Mouse (Mus musculus): ENCODE data around the gene Gtsf1.
"Not testable (repeated sequence)": the region's sequence is repeated elsewhere in the genome, so short reads cannot be mapped to it uniquely, and the experiment has no call there.

Gtsf1 gene

DNA sequence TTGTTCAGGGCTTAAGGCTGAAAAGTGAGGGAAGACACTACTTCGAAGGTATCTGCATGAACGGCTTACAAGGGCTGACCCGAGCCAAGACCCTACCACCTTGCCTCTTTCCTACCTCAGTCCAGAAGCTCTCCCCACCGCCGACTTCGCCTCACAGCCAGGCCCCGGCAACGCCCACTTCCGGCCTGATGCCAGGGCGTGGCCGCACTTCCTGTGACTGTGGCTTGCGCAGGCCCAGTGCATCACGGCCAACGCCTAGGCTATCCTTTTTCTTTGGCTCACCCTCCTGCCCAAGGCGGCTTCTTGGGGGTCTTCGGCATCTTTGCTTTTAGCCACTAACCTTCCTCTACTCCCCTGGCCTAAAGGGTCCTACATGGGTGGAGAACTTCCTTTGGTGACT, at the start of gene Gtsf1:
TSS of gene Gtsf1 (minus strand) at position 230 of the 400 bp plus-strand sequence.
- no peak for DNase-seq (ENCODE audit: low read depth)

DNA sequence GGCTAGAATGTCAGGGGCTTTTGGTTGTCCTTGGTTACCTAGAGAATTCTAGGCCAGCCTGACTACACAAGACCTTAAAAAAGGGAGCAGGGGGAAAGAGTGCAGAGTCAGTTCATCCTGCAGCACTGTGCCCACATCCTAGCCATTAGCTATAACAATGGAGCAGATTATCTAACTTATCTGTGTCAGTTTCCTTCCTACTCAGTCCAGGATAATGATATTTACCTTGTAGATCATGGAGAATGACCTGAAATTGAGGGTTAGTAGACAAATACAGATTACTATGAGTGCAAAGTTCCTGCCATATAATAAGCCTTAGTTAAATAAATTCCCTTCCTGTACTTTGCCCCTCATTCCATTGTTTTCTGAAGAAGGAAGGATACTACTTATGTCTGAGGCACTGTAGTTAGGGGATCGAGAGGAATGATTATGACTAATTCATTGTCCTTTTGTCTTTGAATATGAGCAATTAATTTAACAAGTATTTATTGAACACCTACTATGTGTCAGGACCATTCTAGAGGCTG, 48.9 kb upstream of the Gtsf1 start:
- DNase-seq (ENCODE audit: low read depth) = no peak

- DNase-seq (ENCODE audit: low read depth) = no peak
Observed at GRCm38 (mm10) chr15:103473769-103474168, 43.5 kb upstream of the Gtsf1 start.

GRCm38 (mm10) chr15:103473182-103473581, 42.9 kb upstream of the Gtsf1 start:
- no peak for DNase-seq (ENCODE audit: low read depth)

DNA sequence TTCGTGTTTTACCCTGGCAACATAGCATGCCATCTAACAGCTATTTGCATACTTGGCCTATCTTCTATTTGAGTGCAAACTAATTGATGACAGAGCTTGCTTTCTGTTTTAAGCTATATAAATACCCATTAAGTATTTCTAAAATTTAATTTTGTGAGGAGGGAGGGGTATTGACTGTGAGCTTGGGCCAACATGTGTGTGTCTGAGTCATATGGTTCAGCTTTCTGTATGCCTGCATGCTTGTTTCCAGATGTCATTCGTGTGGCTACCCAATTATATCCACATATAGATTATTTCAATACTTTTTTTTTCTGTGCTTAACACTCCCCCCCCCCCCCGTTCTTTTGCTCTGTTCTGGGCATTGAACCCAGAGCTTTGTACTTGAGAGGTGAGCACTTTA, 42.0 kb upstream of the Gtsf1 start:
- DNase-seq (ENCODE audit: low read depth) = no peak

DNA sequence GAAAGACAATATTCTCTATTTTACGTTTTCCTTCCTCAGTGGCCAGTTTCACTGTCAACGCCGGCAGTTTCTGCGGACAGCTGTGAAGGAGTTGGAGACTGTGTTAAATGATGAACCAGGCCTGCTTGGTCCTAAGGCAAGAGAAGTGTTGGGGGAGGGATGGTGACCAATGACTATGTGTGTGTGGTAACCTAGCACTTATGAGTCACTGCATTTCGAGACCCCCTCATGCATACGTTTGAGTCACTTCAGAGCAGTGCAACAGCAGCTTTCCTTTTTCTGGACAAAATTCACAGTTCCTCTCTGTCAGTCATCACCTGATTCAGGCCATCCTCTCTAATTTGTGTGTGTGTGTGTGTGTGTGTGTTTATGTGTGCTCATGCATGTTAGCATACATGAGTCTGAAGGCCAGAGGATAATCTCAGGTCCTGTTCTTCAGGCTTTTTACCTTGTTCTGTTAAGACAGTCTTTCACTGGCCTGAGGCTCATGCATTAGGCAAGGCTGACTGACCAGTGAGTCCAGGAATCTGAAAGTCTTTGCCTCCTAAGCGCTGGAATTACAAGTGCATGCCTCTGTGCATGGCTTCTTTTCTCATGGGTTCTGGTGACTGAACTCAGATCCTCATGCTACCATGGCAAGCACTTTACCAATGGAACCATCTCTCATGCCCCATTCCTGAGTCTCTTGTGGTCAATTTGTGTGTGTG, 41.4 kb upstream of the Gtsf1 start:
- no peak for DNase-seq (ENCODE audit: low read depth)

DNA sequence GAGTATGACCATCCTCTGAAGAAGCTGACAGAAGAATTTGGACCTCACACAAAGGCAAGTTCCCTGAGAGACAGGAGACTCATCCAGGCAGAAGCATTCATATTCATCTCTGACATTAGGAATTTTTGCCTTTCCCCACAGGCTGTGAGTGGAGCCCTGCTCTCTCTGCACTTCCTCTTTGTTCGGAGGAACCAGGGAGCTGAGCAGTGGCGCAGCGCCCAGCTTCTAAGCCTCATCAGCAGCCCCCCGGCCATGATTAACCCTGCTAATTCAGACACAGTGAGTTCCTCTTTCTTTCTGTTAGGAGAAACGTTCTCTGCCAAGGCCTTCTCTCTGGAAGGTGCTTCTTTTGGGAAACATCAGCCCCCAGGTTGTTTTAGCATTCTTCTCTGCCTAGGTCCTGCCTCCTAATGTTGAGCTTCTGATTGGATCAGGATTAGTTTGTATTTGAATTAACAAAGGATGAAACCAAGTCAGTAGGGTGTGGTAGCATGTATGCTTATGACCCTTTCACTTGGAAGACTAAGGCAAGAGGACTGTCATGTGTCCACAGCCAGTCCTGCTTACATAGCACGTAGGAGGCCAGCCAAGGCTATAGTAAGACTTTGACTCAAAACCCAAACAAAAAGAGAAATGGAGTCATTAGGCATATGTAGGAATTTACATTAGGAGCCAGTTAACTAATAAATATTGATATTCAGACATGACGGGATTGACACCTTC, 32.4 kb upstream of the Gtsf1 start:
- DNase-seq (ENCODE audit: low read depth) = no peak

DNA sequence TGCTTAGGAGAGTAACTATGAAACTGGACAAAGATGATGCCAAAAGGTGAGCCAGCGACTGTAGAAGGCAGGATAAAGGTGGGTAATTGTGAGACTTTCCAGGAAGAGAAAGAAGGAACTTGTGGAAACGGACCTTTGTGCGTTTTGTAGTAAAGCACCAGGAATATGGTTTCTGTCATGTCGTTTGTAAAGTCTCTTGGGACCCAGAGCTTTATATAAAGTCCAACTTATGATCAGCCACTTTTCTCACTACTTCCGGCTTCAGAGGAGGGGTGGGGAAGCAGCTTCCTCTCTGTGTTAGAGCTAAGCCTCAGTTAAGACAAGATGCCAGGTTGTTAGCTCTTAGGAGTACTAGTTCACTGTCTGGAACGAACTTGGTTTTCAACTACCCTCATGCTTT, 24.2 kb upstream of the Gtsf1 start:
- no peak for DNase-seq (ENCODE audit: low read depth)

DNA sequence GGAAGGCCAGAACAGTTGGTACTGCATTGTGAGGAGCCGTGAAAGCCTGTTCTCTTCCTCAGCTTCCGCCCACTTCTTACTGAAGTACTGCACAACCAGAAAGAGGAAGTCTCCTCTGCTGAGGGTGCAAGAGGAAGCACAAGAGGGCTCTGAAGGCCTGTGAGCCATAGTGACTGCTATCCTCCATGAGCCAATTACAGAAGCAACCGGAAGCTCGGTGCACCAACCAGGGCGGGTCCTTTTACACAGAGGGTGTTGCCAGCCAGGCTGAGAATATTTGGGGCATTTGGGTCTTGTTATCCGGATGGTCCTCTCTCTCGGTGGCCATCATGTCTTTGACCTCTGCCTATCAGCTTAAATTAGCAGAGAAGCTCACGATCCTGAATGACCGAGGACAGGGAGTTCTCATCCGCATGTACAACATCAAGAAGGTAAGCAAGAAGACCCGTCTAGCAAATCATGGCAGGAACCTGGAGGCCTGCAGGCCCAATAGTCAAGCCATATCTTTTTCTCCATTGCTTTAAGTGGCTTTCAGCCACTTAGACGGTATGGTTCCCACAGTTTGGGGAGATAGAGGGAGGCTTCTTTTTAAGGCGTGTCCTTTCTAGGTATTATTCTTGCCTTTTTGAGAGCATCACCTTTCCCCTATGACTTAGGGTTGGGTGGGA, 23.4 kb upstream of the Gtsf1 start, which contains the start of gene Nckap1l:
TSS of gene Nckap1l (plus strand) at position 244 of the 668 bp plus-strand sequence.
- no peak for DNase-seq (ENCODE audit: low read depth)

DNA sequence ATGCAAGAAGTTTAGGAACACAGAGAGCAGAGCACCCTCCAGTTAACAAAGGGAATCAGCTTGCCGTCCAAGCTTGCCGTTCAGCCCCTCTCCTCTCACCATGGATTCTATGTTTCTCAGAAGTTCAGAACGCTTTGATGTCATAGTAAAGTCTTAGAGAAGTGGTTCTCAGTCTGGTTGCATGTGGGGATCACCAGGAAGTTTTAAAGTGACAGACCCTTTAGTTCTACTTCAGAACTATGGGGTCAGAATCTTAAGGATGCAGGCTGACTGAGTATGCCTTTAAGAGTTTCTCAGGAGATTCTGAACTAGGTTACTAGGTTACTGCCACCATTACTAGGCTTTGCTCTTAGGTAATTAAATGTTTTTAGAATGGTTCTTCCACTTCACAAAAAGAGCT, 18.1 kb upstream of the Gtsf1 start, which contains the start of gene Gtsf2:
TSS of gene Gtsf2 (minus strand) at position 101 of the 400 bp plus-strand sequence.
- no peak for DNase-seq (ENCODE audit: low read depth)

- DNase-seq (ENCODE audit: low read depth) = not testable (repeated sequence)
Observed at GRCm38 (mm10) chr15:103445966-103446365, 15.7 kb upstream of the Gtsf1 start.

DNA sequence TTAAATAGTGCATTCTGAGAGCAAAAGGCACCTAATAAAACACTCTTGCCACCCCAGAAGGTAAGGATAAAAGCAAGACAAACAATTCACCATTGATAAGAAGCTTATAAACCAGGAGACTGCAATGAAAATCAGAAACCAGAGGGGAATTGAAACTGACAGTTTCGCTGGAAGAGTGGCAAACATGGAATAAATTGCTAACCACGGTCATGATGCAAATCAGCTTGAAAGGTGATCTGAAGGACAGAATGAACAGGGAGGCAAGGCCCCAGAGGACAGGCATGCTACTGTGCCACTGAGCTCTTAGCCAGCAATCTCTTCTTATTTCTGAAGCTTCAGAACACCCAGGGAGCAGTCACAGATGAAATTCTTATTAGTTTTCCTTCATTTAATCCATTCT, 3.3 kb downstream of the Gtsf1 start:
- DNase-seq (ENCODE audit: low read depth) = no peak

GRCm38 (mm10) chr15:103405586-103405985, 24.7 kb downstream of the Gtsf1 start:
- DNase-seq (ENCODE audit: low read depth) = not testable (repeated sequence)

GRCm38 (mm10) chr15:103401361-103401760, 28.9 kb downstream of the Gtsf1 start:
- DNase-seq (ENCODE audit: low read depth) = no peak

DNA sequence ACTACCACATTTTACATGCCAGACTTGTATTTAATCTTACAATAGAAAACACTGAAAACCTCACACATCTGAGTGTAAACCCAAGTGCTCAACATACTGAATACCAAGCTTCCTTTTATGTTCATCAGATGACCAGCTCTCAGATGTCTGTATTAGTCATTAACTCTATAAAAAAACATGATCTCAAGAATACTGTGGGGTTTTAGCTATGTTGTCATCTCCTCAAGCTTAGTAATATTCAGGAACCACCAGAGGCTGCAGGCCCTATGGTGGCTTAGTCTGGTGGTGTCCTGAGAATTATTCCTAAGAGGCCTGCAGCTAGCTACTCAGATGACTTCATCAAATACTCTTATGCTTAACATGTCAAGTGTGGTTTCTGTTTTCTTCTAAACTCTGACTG, 36.7 kb downstream of the Gtsf1 start:
- no peak for DNase-seq (ENCODE audit: low read depth)

DNA sequence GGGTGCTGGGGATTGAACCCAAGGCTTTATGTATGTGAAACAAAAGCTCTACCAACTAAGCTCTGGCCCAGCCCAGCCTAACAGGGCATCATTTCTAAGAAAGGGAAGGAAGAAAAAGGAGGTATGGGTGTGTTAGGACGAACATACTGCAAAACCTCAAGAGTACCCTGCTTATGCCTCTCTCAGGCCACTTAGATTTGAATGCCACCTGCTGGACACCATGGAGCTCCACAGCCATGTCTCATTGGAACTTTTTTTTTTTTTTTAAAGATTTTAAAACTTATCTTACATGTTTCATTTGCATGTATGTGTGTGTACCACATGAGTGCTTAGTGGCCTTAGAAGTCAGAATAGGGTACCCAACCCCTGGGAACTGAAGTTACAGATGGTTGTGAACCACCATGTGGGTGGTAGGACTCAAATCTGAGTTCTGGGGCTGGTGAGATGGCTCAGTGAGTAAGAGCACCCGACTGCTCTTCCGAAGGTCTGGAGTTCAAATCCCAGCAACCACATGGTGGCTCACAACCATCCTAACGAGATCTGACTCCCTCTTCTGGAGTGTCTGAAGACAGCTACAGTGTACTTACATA, 41.6 kb downstream of the Gtsf1 start:
- no peak for DNase-seq (ENCODE audit: low read depth)

- DNase-seq (ENCODE audit: low read depth) = no peak
Observed at GRCm38 (mm10) chr15:103383771-103384488, 46.3 kb downstream of the Gtsf1 start.

DNA sequence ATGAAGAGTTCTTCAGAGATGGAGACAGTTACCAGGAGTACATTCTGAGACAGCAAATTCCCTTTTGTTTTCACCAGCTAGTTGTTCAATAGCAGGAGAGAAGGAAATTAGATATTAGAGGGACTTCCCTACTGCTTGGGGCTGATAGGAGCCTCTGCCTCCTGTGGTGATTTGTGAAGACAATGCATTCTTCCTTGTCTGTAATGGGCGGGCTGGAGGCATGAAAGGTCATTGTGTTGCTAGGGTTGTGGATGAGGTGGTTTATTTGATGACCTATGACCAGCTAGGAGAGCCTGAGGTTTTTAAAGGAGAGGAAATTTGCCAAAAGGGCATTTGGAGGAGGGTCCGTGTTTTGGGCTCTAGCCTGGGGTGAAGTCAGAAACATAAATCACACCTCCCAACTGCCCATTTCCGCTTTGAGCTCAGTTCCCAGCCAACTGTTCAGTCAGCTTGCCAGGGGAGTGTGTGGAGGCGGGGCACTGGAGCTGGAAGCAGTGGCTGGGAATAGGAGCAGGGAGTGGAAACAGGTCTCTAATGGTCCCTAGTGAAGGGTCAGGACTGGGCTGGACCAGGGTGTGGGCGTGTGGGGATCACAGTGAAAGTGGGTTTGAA, 47.4 kb downstream of the Gtsf1 start:
- peak; percentile 76 for DNase-seq (ENCODE audit: low read depth)

GRCm38 (mm10) chr15:103382075-103382474, 48.2 kb downstream of the Gtsf1 start:
- no peak for DNase-seq (ENCODE audit: low read depth)

DNA sequence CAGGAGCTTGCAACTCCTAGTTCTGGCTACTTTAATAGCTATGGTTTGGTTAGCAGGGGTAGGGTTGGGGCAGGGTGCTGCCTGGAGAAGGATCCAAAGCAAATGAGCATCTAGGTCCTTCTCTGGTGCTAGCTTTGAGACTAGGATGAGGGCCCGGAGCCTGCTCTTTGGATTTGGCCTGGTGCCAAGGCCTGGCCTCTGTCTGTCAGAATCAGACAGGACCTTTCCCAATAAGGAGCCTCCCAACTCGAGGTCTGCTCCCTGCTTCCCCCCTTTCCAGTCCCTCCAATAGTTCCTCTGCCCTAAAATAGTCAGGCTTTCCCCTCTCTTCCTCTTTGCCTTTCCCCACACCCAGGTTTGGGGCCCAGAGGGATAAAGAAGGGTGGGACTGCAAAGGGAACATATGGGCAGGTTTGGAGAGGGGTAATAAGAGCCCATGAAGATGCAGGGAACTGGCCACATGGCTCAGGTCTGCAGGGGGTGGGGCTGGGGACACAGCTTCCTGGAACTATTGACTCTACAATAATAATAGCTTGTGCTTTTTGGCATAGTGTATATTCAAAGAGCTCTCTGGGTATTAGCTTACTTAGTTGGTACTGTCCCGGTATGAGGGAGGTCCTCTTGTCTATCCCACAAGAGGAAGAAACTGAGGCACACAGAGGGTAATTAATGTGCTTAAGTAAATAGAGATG, 51.5 kb downstream of the Gtsf1 start:
- DNase-seq (ENCODE audit: low read depth) = no peak
